Mouse (Mus musculus) liver, adult (tissue): Measurements from ENCODE around the gene Tmem88.

Source experiments
- GATA4 ChIP-seq: IDR thresholded peaks from 2 replicates; pipeline ENCODE4 v1.6.1; 2014; ENCODE audit warnings: mild to moderate bottlenecking, low read length; ENCODE audit not compliant: insufficient replicate concordance

Gene Tmem88

DNA sequence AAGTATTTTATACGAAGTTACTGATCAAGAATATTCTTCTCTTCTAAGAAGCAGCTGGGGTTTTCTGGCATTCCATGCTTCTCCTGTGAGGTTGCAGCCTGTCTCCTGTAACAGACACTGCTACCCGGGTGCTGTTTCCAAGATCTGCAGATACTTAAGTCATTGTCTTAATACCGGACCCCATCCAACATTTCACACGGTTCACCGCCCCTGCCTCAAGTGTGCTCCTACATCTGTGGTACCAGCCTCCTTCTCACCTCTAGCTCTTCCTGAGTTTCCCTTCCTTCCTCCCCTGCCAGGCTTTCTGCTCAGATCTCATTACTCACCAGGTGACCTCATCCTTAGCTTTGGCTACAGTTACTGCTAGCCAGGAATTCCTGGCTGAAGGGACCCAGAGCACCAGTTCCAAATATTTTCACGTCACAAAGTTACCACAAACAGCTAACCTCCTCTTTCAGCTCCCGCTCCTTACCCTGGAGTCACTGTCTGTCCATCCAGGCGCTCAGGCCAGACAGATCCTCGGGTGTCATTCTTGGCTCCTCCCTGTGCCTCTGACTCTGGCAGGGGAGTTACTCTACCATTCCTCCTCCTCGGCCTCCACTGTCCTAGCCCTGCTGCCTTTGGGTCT lies 15.4 kb downstream of the Tmem88 start:
- no peak for TF ChIP-seq GATA4

DNA sequence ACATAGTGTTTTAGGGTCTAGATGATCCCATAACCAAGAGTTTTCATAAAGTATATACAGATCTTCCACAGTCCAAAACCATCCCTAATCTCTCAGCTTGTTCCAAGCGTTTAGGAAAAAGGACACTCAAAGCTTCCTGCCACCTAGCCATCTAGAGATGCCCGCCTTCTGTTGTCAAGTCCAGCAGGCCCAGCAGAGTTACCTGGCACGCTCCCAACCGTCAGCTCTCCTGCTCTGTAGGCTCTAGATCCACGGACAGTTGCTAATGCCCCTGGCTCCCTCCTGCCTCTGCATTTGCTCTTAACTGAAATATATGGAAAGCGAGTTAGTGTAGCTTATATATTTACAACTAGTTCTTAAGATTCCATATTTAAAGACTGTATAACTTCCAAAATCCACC lies 16.7 kb downstream of the Tmem88 start:
- TF ChIP-seq GATA4 = no peak

DNA sequence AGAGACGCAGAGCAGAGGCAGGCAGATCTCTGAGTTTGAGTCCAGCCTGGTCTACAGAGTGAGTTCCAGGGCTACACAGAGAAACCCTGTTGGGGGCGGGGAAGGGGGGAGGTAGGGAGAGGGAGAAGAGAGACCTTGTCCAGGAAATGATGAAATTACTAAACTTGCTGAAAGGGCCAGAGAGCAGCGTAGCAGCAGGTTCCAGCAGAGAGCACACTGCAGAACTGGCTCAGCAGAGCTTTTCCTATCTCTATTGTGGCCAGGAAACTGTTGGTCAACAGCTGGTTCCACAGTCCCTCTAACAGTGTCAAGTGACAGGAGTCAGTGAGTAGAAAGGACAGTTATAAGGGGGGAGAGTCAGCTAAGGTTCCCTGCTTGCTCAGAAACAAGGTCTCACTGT lies 18.4 kb downstream of the Tmem88 start:
- TF ChIP-seq GATA4 = no peak

DNA sequence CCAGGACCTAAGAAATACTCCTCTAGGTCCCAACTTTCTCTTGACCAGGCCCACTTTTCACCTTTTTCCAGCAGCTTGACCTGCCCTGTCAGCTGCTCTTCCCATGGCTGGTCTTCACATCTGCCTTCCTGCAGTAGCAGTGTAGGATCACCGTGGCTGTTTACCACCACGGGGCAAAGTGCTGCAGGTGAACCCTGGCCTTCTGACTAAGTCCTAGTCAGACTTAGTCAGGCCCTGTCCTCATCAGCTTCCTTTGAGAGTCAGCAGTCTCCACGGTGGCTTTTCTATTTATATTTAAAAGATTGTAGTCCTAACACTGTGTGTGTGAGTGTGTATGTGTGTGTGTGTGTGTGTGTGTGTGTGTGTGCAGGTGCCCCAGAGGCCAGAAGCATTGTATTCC lies 20.3 kb downstream of the Tmem88 start:
- TF ChIP-seq GATA4 = no peak

DNA sequence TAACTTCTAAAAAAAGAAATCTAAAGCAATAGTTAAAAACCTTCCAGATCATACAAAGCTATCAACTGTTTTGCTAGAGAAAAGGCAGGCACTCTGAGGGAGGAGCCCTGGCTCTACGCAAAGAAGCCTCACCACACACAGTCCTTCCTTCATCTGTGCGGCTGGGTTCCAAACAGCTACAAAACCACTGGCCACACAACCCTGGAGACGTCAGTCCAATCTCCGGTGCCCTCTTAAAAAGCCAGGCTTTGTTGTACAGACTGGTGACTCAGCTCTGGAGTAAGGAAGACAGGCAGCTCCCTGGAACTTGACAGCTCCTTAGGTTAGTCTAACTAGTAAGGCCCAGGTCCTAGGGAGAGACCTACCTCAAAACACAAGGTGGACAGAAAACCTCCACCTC lies 22.4 kb downstream of the Tmem88 start:
- no peak for TF ChIP-seq GATA4

DNA sequence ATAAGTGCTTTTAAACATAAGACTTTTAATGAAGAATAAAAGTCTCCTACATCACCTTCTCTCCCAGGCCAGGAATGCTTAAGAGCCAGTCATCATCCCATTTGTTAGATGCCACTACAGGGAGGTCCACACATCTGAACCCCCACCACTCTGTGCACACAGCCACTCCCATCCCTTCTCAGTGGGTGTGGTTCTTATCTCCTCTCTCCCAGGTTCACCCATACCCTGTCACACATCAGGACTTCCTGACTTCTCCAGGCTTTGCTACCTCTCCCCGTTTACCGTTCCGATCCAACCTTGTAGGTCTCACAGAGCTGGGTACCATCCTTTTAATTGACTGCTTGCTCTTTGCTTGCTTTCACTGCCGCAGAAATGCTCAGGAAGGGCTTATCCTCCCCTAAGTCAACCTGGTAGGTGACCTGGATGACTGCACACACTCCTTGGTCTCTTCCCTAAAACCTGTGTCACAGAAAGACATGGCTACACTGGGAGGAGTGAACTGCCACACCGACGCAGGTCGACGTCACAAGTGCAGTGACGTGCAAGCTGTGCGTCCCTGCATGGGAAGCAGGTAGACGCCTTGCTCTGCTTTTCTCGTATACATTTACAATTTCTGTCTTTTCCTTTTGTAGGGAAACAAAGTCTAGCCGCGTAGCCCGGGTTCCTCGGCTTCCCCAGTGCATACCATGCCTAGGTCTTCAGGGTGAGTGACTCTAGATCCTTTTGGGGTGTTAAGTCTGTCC lies 24.6 kb downstream of the Tmem88 start:
- TF ChIP-seq GATA4 = no peak

DNA sequence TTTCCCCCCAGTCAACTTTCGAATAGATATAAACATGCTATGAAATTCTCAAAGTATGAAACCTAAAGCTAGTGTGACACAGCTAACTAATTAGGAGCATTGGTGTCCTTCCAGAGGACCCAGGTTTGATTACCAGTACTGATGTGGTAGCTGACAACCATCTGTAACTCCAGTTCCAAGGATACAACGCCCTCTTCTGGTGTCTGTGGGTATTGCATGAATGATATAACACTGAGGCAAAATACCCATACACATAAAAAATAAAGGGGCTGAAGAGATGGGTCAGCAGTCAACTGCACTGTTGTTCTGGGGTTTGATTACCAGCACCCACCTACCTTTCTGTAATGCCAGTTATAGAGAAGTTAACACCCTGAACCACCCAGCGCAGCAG lies 25.3 kb downstream of the Tmem88 start:
- no peak for TF ChIP-seq GATA4

DNA sequence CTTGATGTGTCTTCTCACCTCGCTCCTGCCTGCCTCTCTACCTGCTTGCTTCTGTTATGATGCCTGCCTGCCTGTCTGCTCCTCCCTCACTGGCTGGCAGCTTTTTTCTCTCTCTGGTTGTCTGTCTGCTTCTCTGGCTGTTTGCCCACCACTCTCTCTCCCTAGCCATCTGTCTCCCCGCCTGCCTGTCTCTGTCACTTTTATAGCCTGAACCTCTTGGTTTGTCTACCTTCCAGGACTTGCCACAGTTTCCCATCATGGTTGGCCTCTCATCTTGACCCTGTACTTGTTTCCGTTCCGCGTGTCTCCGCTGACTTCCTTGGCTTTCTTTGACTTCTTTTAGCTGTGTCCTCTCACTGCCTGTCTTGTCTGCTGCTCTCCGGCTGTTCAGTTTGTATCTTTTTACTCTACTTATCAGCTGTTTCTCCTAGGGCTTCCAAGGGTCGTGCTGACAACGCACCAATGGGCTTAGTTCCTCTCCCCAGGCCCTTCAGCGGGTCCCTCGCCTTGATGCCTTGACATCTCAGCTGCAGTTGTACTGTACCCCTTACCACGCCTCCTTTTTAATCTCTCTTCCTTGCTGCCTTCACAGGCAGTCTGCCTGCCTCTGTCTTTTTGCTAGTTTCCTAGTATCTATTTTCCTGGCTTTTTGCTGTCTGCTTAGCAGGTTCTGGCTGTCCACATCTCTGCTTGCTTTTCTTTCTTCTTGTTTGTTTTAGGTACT lies 25.8 kb downstream of the Tmem88 start:
- no peak for TF ChIP-seq GATA4

DNA sequence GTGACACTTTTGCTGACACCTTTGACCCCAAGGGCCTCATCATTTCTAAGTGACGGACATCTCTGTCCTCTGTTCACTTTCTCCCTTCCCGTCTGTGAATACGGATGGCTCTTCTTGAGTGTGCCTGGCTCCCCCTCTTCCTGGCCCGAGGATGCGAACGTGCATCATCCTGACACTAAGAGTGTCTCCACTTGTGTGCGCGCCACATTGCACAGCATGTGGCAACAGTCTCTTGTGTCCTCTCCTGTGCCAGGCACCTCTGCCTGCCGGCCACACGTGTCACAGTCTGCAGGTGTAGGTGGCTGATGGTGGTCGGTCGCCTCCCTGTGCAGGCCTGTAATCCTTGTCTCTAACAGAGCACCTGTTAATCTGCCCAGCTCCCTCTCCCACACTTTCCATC lies 26.4 kb downstream of the Tmem88 start:
- TF ChIP-seq GATA4 = no peak

DNA sequence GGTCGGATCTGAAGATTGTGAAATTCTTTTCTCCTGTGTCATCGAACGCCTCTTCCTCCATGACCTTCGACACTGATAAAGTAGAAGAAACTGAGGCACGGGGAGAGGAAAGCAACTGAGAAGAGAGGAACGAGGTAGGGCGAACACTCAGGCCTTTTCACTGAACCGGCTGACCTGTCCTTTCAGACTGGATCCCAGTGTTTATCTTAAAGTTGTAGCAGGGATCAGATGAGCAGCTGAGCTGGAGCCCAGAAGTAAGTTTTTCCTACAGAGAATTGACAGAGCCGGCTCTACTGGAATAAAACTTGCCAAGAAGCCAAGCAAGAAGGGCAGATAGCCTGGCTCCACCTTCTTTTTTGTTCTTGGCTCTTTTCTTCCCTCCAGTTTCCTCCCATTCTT lies 27.2 kb downstream of the Tmem88 start:
- TF ChIP-seq GATA4 = no peak

DNA sequence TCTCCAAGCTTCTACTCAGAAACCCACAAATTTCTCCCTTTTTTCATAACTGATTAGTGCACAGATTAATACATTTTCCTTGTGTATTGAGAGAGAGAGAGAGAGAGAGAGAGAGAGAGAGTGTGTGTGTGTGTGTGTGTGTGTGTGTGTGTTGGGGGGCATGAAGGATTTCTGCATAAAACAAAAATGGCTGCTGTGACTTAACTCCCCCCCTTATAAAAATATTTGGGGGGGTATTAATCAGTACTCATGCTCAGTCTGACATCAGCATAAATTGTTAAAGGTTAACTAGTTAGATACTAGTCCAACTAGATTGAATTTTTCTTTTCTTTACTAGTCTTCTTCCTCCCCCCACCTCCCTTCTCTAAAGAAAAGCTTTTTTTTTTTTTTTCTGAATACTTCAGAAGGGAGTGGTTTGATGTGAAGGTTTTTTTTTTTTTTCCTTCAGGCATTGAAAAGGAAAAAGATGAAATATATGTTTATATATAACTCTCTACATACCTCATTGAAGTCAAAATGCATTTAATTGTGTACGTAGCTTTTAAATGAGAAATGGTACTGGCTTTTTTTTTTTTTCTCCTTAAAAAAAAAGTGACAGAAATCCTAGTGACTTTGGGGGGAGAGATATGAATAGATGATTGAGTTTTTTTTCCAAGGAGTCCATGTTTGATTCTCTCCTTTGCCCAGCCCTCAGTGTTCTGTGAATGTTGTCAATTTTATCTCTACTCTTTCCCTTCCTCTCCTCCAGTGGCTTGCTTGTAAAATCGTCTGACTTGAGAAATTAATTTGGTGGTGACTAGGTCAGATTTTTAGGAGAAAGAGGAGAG lies 27.8 kb downstream of the Tmem88 start:
- no peak for TF ChIP-seq GATA4

DNA sequence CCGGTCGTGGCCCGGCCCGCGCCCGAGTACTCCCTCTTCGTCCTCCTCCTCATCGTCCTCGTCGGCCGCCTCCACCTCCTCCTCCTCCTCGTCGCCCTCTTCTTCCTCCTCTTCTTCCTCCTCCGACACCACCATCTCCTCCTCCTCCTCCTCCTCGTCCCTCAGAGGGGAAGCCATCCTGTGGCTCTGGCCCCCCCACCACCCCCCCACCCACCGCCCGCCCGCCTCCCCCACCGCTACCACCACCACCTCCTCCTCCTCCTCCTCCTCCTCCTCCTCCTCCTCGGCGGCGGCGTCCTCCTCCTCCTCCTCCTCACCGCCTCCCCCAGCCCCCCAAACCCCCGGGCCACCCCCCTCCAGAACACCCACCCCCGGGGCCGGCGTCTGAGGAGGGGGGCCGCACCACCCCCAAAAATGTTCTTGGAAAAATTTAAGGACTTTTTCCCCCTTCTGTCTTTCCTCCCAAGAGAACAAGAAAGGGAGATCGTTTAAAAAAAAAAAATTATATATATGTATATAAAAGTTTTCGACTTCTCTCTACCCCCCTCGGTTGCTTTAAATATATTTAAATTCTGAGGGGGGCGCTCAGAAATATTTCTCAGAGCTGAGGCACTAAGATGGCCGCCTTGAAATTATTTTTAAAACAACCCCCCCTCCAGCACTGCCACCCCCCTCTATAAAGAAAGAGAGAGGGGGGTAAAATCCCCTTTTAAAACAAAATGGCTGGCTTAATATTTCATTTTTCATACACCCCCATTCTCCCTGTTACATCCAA lies 28.6 kb downstream of the Tmem88 start, which contains the start of gene Chd3:
Gene Chd3 (minus strand): TSS at position 192 of the 775 bp plus-strand sequence.
- no peak for TF ChIP-seq GATA4

DNA sequence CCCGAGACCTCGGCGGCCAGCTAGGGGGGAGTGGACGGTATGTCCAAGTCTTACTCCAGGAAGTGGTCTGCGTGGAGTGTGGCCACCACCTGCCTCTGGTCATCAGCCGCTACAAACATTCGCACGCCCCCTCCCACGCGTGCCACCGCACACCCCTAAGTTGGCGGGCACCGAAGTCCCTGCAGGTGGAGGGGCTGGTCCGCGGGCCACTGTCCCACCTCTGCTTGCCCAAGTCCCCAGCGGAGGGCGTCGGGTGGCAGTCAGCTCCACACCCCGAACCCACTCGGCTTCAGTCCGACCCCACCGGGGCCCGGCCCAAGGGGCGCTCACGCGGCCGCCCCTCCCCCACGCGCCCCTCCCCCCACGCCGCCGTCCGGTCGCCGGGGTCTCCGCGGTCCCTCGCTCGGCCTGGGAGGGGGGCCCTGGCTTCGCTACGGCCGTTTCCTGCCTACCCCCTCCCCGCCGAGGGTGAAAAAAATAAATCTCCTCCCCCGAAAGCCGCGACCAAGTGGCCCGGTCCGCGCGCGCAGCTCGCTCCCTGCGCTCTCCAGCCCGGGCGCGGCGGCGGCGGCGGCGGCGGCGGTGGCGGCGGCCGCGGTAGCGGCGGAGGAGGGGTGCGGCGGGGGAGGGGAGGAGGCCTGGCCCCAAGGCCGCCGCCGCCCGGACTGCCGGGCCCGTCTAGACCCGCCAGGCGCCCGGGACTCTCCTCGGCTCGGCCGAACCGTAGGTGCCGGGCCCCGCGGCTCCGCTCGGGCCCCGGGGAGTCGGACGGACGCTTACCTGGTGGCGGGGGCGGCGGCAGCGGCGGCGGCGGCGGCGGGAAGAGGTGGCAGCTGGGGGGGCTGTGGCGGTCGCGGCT lies 29.4 kb downstream of the Tmem88 start:
- no peak for TF ChIP-seq GATA4

DNA sequence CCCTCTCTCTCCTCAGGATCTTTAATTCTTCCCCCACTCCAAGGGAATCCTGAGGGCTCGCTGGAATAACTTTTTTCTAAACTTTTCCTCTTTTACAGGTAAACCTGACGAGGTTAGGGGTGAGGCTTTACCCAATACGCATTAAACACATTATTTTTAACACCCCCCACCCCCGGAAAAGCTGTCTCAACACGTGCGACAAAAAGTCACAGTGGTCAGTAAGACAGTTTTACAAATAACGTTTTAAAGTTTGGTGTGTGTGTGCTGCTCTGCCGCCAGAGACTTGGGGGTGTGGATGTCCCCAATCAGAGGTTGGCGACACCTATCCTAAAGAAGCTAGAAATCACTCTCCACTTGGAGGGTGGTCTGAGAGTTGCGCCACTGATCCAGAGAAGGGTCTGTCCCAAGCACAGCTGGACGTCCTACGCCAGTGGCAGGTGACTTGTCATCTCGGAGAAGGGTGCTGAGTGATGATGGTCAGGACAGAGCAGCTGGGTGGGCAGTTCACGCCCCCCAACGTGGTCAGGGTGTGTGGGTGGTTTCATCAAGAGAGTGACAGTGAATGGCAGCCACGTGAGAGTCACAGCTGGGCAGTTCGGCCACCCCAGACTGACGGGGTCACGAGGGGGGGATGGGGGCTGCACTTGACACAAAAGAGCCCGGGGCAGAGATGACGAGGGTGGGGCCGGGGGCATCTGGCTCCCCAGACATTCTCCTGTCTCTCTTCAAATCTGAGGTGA lies 30.2 kb downstream of the Tmem88 start:
- no peak for TF ChIP-seq GATA4
